Mouse (Mus musculus) erythroid progenitor cell, adult 5-6 weeks (primary cell): ENCODE data around the gene Cst6. TPM values are rescaled to one million over a fixed set of nuclear protein-coding genes. Genes with fewer than 3 reads are reported as not detected.
A peak's percentile ranks its signal among the peaks of the same experiment; 100 is the strongest.

Source experiments
- ATAC-seq: replicated peaks from 2 replicates; pipeline ENCODE4 v1.8.0; 2016; ENCODE audit warnings: moderate number of reproducible peaks, mild to moderate bottlenecking, moderate TSS enrichment, inconsistent platforms; ENCODE audit not compliant: poor library complexity, low FRiP score, severe bottlenecking
- total RNA-seq, 2 experiments: library from RNA; stranded (forward) in 1 of 2; stranded (reverse) in 1 of 2; fragments of 150-400 nt in 1 of 2; fragments of 186-747, 209-891 nt in 1 of 2; gene quantifications; 2 replicates each; pipeline versions ENCODE4 v1.2.3 to v1.2.4; 2015 to 2017; ENCODE audit warnings: low replicate concordance in 2 of 2

Gene Cst6
- total RNA-seq, 2 experiments from 2014 or later = 0.42 TPM; not detected in 1

GRCm38 (mm10) chr19:5295736-5296075, 53.7 kb downstream of the Cst6 start:
- ATAC-seq = peak; percentile 69

GRCm38 (mm10) chr19:5294972-5295735, 54.2 kb downstream of the Cst6 start, which contains the start of gene Sf3b2:
Sf3b2 (minus strand) TSS chr19:5295455.
- peak; percentile 99 for ATAC-seq

Other genes starting within 250 kb of the Cst6 start
- gene Rab1b, start 242.5 kb downstream of the Cst6 start, total RNA-seq (2015; ENCODE audit: low replicate concordance) = 12.2 and 13.7 TPM in 2 replicates
- gene Rab1b, start 242.5 kb downstream of the Cst6 start, total RNA-seq (2017; ENCODE audit: low replicate concordance) = 20.5 and 23.3 TPM in 2 replicates
- 10.5 TPM in 1 of 2 replicates, not detected in the other for gene Klc2, start 231.0 kb downstream of the Cst6 start, total RNA-seq (2015; ENCODE audit: low replicate concordance)
- gene Klc2, start 231.0 kb downstream of the Cst6 start, total RNA-seq (2017; ENCODE audit: low replicate concordance) = 0.90 TPM in 1 of 2 replicates, not detected in the other
- gene Pacs1, start 76.5 kb downstream of the Cst6 start, total RNA-seq (2015; ENCODE audit: low replicate concordance) = 13.4 and 29.2 TPM in 2 replicates
- 6.8 and 15.5 TPM in 2 replicates for gene Pacs1, start 76.5 kb downstream of the Cst6 start, total RNA-seq (2017; ENCODE audit: low replicate concordance)
- gene Sf3b2, start 54.1 kb downstream of the Cst6 start, total RNA-seq (2015; ENCODE audit: low replicate concordance) = 82.5 and 114 TPM in 2 replicates
- gene Sf3b2, start 54.1 kb downstream of the Cst6 start, total RNA-seq (2017; ENCODE audit: low replicate concordance) = 107 and 146 TPM in 2 replicates
- not detected in 2 replicates for gene Gal3st3, start 51.2 kb downstream of the Cst6 start, total RNA-seq (2015; ENCODE audit: low replicate concordance)
- not detected in 2 replicates for gene Gal3st3, start 51.2 kb downstream of the Cst6 start, total RNA-seq (2017; ENCODE audit: low replicate concordance)
- not detected in 2 replicates for gene Catsper1, start 13.8 kb downstream of the Cst6 start, total RNA-seq (2015; ENCODE audit: low replicate concordance)
- not detected in 2 replicates for gene Catsper1, start 13.8 kb downstream of the Cst6 start, total RNA-seq (2017; ENCODE audit: low replicate concordance)
- 26.0 and 27.0 TPM in 2 replicates for gene Eif1ad, start 17.2 kb upstream of the Cst6 start, total RNA-seq (2015; ENCODE audit: low replicate concordance)
- 33.9 and 45.0 TPM in 2 replicates for gene Eif1ad, start 17.2 kb upstream of the Cst6 start, total RNA-seq (2017; ENCODE audit: low replicate concordance)
- gene Banf1, start 17.6 kb upstream of the Cst6 start, total RNA-seq (2015; ENCODE audit: low replicate concordance) = 150 and 163 TPM in 2 replicates
- gene Banf1, start 17.6 kb upstream of the Cst6 start, total RNA-seq (2017; ENCODE audit: low replicate concordance) = 29.1 and 34.9 TPM in 2 replicates
- gene Sart1, start 39.1 kb upstream of the Cst6 start, total RNA-seq (2015; ENCODE audit: low replicate concordance) = 73.4 and 90.8 TPM in 2 replicates
- 62.2 and 94.3 TPM in 2 replicates for gene Sart1, start 39.1 kb upstream of the Cst6 start, total RNA-seq (2017; ENCODE audit: low replicate concordance)
- gene Tsga10ip, start 53.0 kb upstream of the Cst6 start, total RNA-seq (2015; ENCODE audit: low replicate concordance) = not detected in 2 replicates
- not detected in 2 replicates for gene Tsga10ip, start 53.0 kb upstream of the Cst6 start, total RNA-seq (2017; ENCODE audit: low replicate concordance)
- gene Drap1, start 75.4 kb upstream of the Cst6 start, total RNA-seq (2015; ENCODE audit: low replicate concordance) = 22.3 and 31.0 TPM in 2 replicates
- 8.3 and 25.4 TPM in 2 replicates for gene Drap1, start 75.4 kb upstream of the Cst6 start, total RNA-seq (2017; ENCODE audit: low replicate concordance)
- 11.7 and 16.2 TPM in 2 replicates for gene AI837181, start 75.6 kb upstream of the Cst6 start, total RNA-seq (2015; ENCODE audit: low replicate concordance)
- 1.9 and 13.7 TPM in 2 replicates for gene AI837181, start 75.6 kb upstream of the Cst6 start, total RNA-seq (2017; ENCODE audit: low replicate concordance)
- not detected in 2 replicates for gene Fosl1, start 98.0 kb upstream of the Cst6 start, total RNA-seq (2015; ENCODE audit: low replicate concordance)
- gene Fosl1, start 98.0 kb upstream of the Cst6 start, total RNA-seq (2017; ENCODE audit: low replicate concordance) = not detected in 2 replicates
- gene Ccdc85b, start 108.3 kb upstream of the Cst6 start, total RNA-seq (2015; ENCODE audit: low replicate concordance) = not detected in 2 replicates
- gene Ccdc85b, start 108.3 kb upstream of the Cst6 start, total RNA-seq (2017; ENCODE audit: low replicate concordance) = 1.2 TPM in 1 of 2 replicates, not detected in the other
- gene Fibp, start 111.0 kb upstream of the Cst6 start, total RNA-seq (2015; ENCODE audit: low replicate concordance) = 11.5 and 21.8 TPM in 2 replicates
- 29.0 and 32.5 TPM in 2 replicates for gene Fibp, start 111.0 kb upstream of the Cst6 start, total RNA-seq (2017; ENCODE audit: low replicate concordance)
- 6.3 TPM in 1 of 2 replicates, not detected in the other for gene Ctsw, start 118.9 kb upstream of the Cst6 start, total RNA-seq (2015; ENCODE audit: low replicate concordance)
- gene Ctsw, start 118.9 kb upstream of the Cst6 start, total RNA-seq (2017; ENCODE audit: low replicate concordance) = not detected in 2 replicates
- gene Efemp2, start 124.4 kb upstream of the Cst6 start, total RNA-seq (2015; ENCODE audit: low replicate concordance) = 5.0 TPM in 1 of 2 replicates, not detected in the other
- not detected in 2 replicates for gene Efemp2, start 124.4 kb upstream of the Cst6 start, total RNA-seq (2017; ENCODE audit: low replicate concordance)
- gene Mus81, start 138.8 kb upstream of the Cst6 start, total RNA-seq (2015; ENCODE audit: low replicate concordance) = 2.5 and 59.5 TPM in 2 replicates
- gene Mus81, start 138.8 kb upstream of the Cst6 start, total RNA-seq (2017; ENCODE audit: low replicate concordance) = 6.5 and 11.2 TPM in 2 replicates
- gene Cfl1, start 140.9 kb upstream of the Cst6 start, total RNA-seq (2015; ENCODE audit: low replicate concordance) = 720 and 762 TPM in 2 replicates
- 460 and 469 TPM in 2 replicates for gene Cfl1, start 140.9 kb upstream of the Cst6 start, total RNA-seq (2017; ENCODE audit: low replicate concordance)
- gene 1700020D05Rik, start 154.2 kb upstream of the Cst6 start, total RNA-seq (2015; ENCODE audit: low replicate concordance) = 21.4 and 25.6 TPM in 2 replicates
- 13.8 and 18.7 TPM in 2 replicates for gene 1700020D05Rik, start 154.2 kb upstream of the Cst6 start, total RNA-seq (2017; ENCODE audit: low replicate concordance)
- 35.3 and 43.6 TPM in 2 replicates for gene Snx32, start 161.0 kb upstream of the Cst6 start, total RNA-seq (2015; ENCODE audit: low replicate concordance)
- 42.5 and 42.7 TPM in 2 replicates for gene Snx32, start 161.0 kb upstream of the Cst6 start, total RNA-seq (2017; ENCODE audit: low replicate concordance)
- not detected in 2 replicates for gene Ovol1, start 211.1 kb upstream of the Cst6 start, total RNA-seq (2015; ENCODE audit: low replicate concordance)
- gene Ovol1, start 211.1 kb upstream of the Cst6 start, total RNA-seq (2017; ENCODE audit: low replicate concordance) = not detected in 2 replicates
- gene Ap5b1, start 218.5 kb upstream of the Cst6 start, total RNA-seq (2015; ENCODE audit: low replicate concordance) = 3.8 and 8.3 TPM in 2 replicates
- gene Ap5b1, start 218.5 kb upstream of the Cst6 start, total RNA-seq (2017; ENCODE audit: low replicate concordance) = 6.4 and 11.0 TPM in 2 replicates